Mouse (Mus musculus) neural tube, embryonic 13.5 days (tissue): Measurements from ENCODE around the gene Kdm1b. TPM values are rescaled to one million over a fixed set of nuclear protein-coding genes. Genes with fewer than 3 reads are reported as not detected.

Experiments
- ATAC-seq: fragments of 200-750 bp; cut with Nextera tagmentation; 2 replicates; pipeline ENCODE4 v1.8.0; 2017; ENCODE audit warnings: low read depth, mild to moderate bottlenecking, moderate TSS enrichment, moderate library complexity
- H3K27ac ChIP-seq: fragments of 300-500 bp; sonication (generic); replicated peaks from 2 replicates; pipeline ENCODE4 v1.5.1; 2015; ENCODE audit warnings: moderate library complexity, mild to moderate bottlenecking, inconsistent platforms
- H3K27me3 ChIP-seq: fragments of 300-500 bp; sonication (generic); 2 replicates; pipeline ENCODE4 v1.6.1; 2015; ENCODE audit warnings: mild to moderate bottlenecking, inconsistent platforms
- H3K36me3 ChIP-seq: fragments of 300-500 bp; sonication (generic); 2 replicates; pipeline ENCODE4 v1.6.1; 2015; ENCODE audit warnings: mild to moderate bottlenecking, inconsistent platforms
- H3K4me1 ChIP-seq: fragments of 300-500 bp; sonication (generic); replicated peaks from 2 replicates; pipeline ENCODE4 v1.6.1; 2015; ENCODE audit warnings: inconsistent platforms
- H3K4me2 ChIP-seq: fragments of 300-500 bp; sonication (generic); 2 replicates; pipeline ENCODE4 v1.6.1; 2015; ENCODE audit warnings: inconsistent platforms, mild to moderate bottlenecking, moderate library complexity
- H3K4me3 ChIP-seq: fragments of 300-500 bp; sonication (generic); 2 replicates; pipeline ENCODE4 v1.5.1; 2015; ENCODE audit warnings: mild to moderate bottlenecking, inconsistent platforms
- H3K9ac ChIP-seq: fragments of 300-500 bp; sonication (generic); 2 replicates; pipeline ENCODE4 v1.6.1; 2015; ENCODE audit warnings: moderate library complexity, mild to moderate bottlenecking, inconsistent platforms
- H3K9me3 ChIP-seq: fragments of 300-500 bp; sonication (generic); 2 replicates; pipeline ENCODE4 v1.6.1; 2016; ENCODE audit warnings: inconsistent platforms
- WGBS: fragments of 180-500 bp; shearing (Covaris S2); methylation state at CpG from one replicate; pipeline ENCODE4 v1.1.7; 2015; 5-methylcytosine and 5-hydroxymethylcytosine counted together
- polyA plus RNA-seq: library from polyadenylated mRNA; unstranded; fragments of >200 nt; fragmentation: Nextera tagmentation; extraction: Ambion mirVana; gene quantifications from 2 replicates; pipeline ENCODE4 v1.2.1, GENCODE M21; 2015

Gene Kdm1b
- polyA plus RNA-seq, 1 experiment from 2014 or later = 15.3 TPM

DNA sequence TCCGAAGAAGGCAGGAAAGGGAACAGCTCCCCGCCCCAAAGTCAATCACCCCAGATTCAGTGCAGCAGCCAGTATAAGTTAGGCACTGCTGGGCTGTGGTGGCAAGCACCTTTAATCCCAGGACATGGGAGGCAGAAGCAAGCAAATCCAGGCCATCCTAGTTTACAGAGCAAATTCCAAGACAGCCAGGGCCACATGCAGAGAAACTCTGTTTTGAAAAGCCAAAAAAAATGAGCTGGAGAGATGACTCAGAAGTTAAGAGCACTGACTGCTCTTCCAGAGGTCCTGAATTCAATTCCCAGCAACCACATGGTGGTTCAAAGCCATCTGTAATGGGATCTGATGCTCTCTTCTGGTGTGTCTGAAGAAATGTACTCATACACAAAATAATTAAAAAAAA, 50.5 kb downstream of the Kdm1b start:
- Histone ChIP-seq H3K9ac (no peak overlapping the region), H3K27me3 (no peaks in the 10 kb centered on the region), H3K27ac (no peak overlapping the region), H3K9me3 (no peaks in the 10 kb centered on the region), H3K4me2 (no peak overlapping the region), H3K36me3 (peaks cover 59% of the 10 kb centered on the region), H3K4me3 (no peak overlapping the region), H3K4me1 (no peaks in the 10 kb centered on the region)
- WGBS = 90% methylated on average over 2 of the region's 2 CpGs
- ATAC-seq = no peak

DNA sequence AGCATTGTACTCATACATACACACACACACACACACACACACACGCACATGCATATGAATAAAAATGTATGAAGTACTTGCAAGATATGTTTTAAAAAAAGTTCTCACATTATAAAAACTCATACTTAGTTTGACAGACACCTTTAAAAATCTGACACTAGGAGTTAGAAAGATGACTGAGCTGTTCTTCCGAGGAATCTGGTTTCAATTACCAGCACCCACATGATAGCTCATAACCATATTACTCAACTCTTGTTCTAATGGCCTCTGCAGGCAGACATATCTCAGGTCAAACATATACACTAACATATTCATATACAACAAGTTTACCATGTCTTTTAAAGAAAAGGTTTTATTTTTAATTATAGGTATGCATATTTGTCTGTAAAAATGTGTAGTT, 53.3 kb downstream of the Kdm1b start:
- Histone ChIP-seq H3K4me2 (no peak overlapping the region), H3K27me3 (no peaks in the 10 kb centered on the region), H3K4me1 (no peaks in the 10 kb centered on the region), H3K4me3 (no peak overlapping the region), H3K9me3 (no peaks in the 10 kb centered on the region), H3K36me3 (peaks cover 66% of the 10 kb centered on the region), H3K27ac (no peak overlapping the region), H3K9ac (no peak overlapping the region)
- ATAC-seq = no peak
- WGBS = 83% methylated on average over 2 of the region's 2 CpGs

DNA sequence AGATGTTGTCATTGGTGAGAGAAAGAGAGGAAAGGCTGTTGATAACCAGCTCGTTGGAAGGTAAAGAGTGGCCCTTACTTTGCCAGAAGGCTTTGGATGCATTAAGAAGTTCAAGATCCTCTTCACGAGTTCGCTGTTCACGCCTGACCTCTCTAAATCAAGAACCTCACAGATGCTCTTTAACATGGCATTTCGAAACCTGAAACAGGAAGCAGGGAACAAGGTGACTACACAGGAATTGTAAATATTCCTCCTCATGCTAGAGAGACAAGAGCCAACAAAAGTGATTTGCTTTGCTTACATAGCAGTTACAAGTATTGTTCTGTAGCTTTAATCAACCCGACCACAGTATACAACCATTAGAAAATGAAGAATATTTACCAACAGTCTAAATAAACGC, 56.0 kb downstream of the Kdm1b start:
- WGBS = 81% methylated on average over 7 of the region's 7 CpGs
- Histone ChIP-seq H3K4me2 (no peak overlapping the region), H3K27me3 (no peaks in the 10 kb centered on the region)

DNA sequence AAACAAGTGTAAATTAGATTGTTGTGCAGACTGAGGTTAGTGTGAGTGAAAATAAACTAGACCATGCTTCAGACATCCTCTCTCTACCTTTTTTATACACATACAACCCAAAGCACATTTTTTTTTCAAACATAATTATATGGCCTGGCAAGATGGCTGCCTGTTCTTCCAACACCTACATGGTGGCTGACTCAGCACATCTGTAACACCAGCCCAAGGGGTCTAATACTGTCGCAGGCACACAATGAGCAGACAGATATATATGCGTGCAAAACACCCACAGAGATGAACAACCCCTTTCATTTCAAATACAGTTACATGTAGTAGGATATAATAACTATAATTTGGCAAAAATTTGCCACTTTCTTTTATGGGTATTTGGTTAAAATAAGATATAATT, 57.3 kb downstream of the Kdm1b start:
- peaks cover 23% of the 10 kb centered on the region for H3K4me1 ChIP-seq
- H3K4me2 ChIP-seq = no peak overlapping the region
- H3K36me3 ChIP-seq = peaks cover 43% of the 10 kb centered on the region
- H3K27me3 ChIP-seq = no peaks in the 10 kb centered on the region
- WGBS = 87% methylated on average over 2 of the region's 2 CpGs
- H3K9me3 ChIP-seq = no peaks in the 10 kb centered on the region
- H3K4me3 ChIP-seq = no peak overlapping the region
- no peak overlapping the region for H3K27ac ChIP-seq
- no peak for ATAC-seq
- no peak overlapping the region for H3K9ac ChIP-seq

More for the DNA sequence above, 56.0 kb downstream of the Kdm1b start:
- H3K27ac ChIP-seq = no peak overlapping the region
- H3K4me1 ChIP-seq = peaks cover 15% of the 10 kb centered on the region
- H3K4me3 ChIP-seq = no peak overlapping the region
- no peaks in the 10 kb centered on the region for H3K9me3 ChIP-seq
- no peak for ATAC-seq
- peaks cover 55% of the 10 kb centered on the region for H3K36me3 ChIP-seq
- H3K9ac ChIP-seq = no peak overlapping the region

DNA sequence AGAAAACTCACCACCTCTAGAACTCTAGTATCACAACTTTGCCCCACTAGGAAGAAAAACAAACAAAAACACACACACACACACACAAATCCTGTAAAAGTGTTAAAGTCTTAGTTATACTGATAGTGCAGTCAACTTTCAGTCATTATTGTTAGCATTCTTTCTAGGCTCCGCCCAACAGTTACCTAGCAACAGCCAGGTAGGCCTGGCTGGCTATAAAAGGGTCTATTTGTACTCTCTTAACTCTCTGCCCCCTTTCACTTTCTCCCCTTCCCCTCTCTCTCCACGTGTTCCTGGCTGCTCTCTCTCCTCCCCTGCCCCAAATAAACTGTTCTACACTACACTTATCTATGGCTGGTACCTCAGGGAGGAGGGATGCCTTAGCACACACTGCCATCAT, 60.8 kb downstream of the Kdm1b start:
- H3K4me3 ChIP-seq = peak overlapping the region; percentile 67
- H3K27me3 ChIP-seq = no peaks in the 10 kb centered on the region
- H3K9me3 ChIP-seq = no peaks in the 10 kb centered on the region
- WGBS = 13% methylated on average over 2 of the region's 2 CpGs
- peak overlapping the region; percentile 52 for H3K9ac ChIP-seq
- peak overlapping the region; percentile 83 for H3K4me2 ChIP-seq
- no peak for ATAC-seq
- H3K36me3 ChIP-seq = peaks cover 18% of the 10 kb centered on the region
- H3K27ac ChIP-seq = no peak overlapping the region
- peaks cover 31% of the 10 kb centered on the region for H3K4me1 ChIP-seq

DNA sequence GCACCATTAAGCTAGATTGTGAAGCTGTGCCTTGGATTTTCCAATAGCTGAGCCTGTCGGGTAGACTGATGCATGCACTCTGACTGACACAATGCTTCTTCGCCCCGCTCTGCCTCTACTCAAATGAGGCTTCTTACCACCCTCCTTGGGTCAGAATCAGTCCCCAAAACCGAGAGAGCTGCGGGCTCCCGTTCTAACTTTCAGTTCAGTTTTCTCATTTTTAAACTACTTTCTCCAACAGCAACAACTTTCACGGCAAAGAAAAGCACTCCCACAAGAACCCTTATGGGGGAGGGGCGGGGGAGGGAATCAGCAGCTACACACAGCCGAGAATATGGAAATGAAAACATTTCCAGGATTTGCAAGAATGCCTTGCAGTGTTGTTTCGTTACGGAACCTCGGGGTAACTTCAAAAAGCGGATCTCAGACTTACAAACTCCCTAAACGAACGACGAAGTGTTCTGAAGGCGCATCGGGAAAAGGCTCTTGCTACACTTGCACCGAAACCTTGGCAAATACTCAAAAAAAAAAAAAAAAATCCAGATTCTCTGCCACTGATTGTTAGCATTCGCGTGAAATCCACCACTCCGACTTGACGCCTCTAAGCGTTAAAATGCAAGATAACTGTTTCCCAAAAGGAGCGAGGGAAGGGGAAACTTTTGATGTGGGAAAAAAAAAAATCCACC, 61.7 kb downstream of the Kdm1b start:
- no peak for ATAC-seq
- H3K27ac ChIP-seq = peak overlapping the region; percentile 99
- WGBS = under 1% methylated on average over 25 of the region's 25 CpGs

DNA sequence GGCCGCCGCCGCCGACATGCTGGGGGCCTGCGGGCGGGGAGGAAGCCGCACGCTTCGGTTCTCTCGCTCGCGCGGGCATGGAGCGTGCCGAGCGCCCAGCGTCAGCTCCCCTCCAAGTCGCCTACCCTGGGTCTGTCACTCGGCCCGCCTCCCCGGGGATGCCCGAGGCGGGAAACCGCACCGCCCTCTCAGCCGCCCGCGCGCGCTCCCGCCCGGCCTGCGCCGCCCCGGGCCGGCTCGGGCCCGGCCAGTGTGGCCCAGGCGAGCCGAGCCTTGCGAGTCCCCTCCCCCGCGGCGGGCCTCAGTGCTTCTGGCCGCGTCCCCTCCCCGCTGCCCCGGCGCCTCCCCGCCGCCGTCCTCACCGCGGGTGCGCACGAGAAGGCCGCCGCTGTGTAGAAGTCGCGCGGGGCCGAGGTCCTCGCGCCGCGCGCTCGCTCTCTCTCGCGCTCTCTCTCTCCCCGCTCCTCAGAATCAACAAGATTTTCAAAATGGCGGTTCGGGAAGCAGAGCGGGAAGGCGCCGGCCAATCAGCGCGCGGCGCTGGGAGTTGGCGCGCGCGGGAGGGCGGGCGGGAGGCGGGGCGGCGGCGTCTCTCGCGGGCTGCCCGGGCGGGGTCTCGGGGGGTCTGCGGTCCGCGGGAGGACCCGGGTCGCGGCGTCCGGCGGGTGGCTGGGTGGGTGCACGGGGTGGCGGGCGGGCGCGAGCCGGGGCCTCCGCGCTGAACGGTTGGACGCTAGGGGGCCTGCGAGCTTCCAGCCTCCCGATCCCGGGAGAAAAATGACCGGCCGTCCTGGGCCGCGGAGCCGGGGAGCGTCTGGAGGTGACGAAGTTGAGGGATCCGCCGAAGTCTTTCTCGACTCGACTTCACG, 62.6 kb downstream of the Kdm1b start, which contains the start of gene Dek:
Gene Dek, minus strand, starts transcription at position 491 of the 869 bp plus-strand sequence.
- Histone ChIP-seq H3K36me3 (peaks cover 6% of the 10 kb centered on the region), H3K4me2 (peak within 1 kb of the TSS; percentile 83), H3K27me3 (no peaks in the 10 kb centered on the region), H3K4me3 (peak within 1 kb of the TSS; percentile 67), H3K27ac (peak within 1 kb of the TSS; percentile 99), H3K4me1 (peaks cover 31% of the 10 kb centered on the region), H3K9ac (peak within 1 kb of the TSS; percentile 93), H3K9me3 (no peaks in the 10 kb centered on the region)
- peak; percentile 95 for ATAC-seq
- WGBS = under 1% methylated on average over 109 of the region's 129 CpGs

More for the DNA sequence above, 61.7 kb downstream of the Kdm1b start:
- peak overlapping the region; percentile 83 for H3K4me2 ChIP-seq
- H3K4me1 ChIP-seq = peaks cover 31% of the 10 kb centered on the region
- no peaks in the 10 kb centered on the region for H3K27me3 ChIP-seq
- peak overlapping the region; percentile 93 for H3K9ac ChIP-seq
- no peaks in the 10 kb centered on the region for H3K9me3 ChIP-seq
- H3K36me3 ChIP-seq = peaks cover 13% of the 10 kb centered on the region
- H3K4me3 ChIP-seq = peak overlapping the region; percentile 67

DNA sequence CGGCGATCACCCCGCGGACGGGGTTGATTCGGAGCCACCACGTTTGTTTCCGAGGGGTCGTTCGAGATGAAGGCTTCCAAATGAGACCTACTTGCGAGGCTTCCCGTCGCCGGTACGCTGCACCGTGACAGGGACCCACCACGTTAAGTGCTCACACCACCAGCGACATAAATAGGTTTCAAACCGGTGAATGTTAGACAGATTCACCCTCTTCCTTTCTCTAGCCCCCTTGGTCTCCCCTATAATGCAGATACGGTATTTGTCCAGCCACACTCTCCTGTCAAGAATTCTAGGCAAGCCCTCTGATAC, 63.2 kb downstream of the Kdm1b start:
- 0% methylated on average over 20 of the region's 20 CpGs for WGBS
- H3K4me1 ChIP-seq = peaks cover 31% of the 10 kb centered on the region
- 0 out of 2 replicates have a peak, but pooled peaks cover 2% of the 10 kb centered on the region for H3K36me3 ChIP-seq
- H3K4me3 ChIP-seq = peak overlapping the region; percentile 67
- no peaks in the 10 kb centered on the region for H3K9me3 ChIP-seq
- ATAC-seq = peak; percentile 18
- peak overlapping the region; percentile 83 for H3K4me2 ChIP-seq
- H3K9ac ChIP-seq = peak overlapping the region; percentile 93
- H3K27me3 ChIP-seq = no peaks in the 10 kb centered on the region
- peak overlapping the region; percentile 99 for H3K27ac ChIP-seq

DNA sequence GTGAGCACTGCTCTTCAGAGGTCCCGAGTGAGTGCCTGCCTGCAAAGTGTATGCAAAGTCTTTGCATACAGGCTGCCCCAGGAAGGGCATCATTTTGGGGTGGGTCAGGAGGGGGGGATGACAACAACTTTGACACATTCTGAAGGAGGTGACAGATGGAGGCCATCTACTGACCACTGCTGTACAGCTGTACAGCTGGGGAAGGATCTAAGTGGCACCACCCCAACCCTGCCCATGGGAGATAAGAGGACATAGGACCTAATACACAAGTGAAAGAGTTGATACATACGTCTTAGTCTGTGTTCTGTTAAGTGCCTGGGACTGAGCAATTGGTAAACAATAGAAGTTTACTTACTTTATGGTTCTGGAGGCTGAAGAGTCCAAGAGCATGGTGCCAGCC, 65.9 kb downstream of the Kdm1b start:
- H3K4me1 ChIP-seq = peaks cover 17% of the 10 kb centered on the region
- H3K4me3 ChIP-seq = no peak overlapping the region
- H3K27ac ChIP-seq = no peak overlapping the region
- 75% methylated on average over 2 of the region's 2 CpGs for WGBS
- H3K9ac ChIP-seq = no peak overlapping the region
- no peaks in the 10 kb centered on the region for H3K27me3 ChIP-seq
- H3K9me3 ChIP-seq = no peaks in the 10 kb centered on the region
- no peak overlapping the region for H3K4me2 ChIP-seq
- no peaks in the 10 kb centered on the region for H3K36me3 ChIP-seq
- no peak for ATAC-seq

DNA sequence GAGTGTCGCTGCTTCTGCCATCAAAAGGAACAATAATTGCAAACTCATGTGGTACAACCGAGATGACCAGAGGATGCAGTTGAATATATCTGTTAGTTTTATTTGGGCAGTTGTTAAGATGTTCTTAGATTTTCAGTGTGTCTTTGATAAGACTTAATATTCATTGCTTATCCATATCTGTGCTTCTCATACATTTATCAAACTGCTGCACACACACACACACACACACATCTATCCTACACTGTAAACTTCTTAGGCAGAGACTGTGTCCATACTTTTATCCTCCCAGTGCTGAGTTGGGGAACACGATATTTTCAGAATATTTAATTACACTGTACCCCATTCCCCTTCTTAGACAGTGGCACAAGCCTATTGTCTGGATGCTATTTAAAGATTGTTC, 67.9 kb downstream of the Kdm1b start:
- H3K36me3 ChIP-seq = no peaks in the 10 kb centered on the region
- H3K4me2 ChIP-seq = no peak overlapping the region
- H3K9ac ChIP-seq = no peak overlapping the region
- no peaks in the 10 kb centered on the region for H3K27me3 ChIP-seq
- WGBS = 82% methylated on average over 3 of the region's 3 CpGs
- peaks cover 8% of the 10 kb centered on the region for H3K4me1 ChIP-seq
- no peaks in the 10 kb centered on the region for H3K9me3 ChIP-seq
- H3K27ac ChIP-seq = no peak overlapping the region
- H3K4me3 ChIP-seq = no peak overlapping the region
- ATAC-seq = no peak

DNA sequence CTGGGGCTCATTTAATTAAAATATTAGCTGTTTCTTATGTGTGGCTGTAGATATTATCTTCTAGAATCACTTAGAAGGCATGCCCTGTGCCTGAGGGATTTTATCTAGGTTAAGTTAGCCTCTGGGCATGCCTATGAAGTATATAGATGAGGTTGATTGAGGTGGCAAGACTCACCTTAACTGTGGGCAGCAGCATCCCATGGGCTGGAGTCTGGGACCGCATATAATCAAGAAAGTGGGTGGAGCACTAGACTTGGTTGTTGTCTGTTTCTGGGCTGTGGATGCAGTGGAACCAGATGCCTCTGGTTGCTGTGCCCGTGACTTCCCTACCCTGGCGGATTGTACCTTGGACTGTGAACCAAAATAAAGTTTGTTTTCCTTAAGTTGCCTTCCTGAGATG, 68.8 kb downstream of the Kdm1b start:
- H3K27ac ChIP-seq = no peak overlapping the region
- no peaks in the 10 kb centered on the region for H3K36me3 ChIP-seq
- H3K4me2 ChIP-seq = no peak overlapping the region
- no peak overlapping the region for H3K4me3 ChIP-seq
- H3K4me1 ChIP-seq = peaks cover 3% of the 10 kb centered on the region
- H3K9me3 ChIP-seq = no peaks in the 10 kb centered on the region
- ATAC-seq = no peak
- no peak overlapping the region for H3K9ac ChIP-seq
- no peaks in the 10 kb centered on the region for H3K27me3 ChIP-seq
- 87% methylated on average over 3 of the region's 3 CpGs for WGBS

DNA sequence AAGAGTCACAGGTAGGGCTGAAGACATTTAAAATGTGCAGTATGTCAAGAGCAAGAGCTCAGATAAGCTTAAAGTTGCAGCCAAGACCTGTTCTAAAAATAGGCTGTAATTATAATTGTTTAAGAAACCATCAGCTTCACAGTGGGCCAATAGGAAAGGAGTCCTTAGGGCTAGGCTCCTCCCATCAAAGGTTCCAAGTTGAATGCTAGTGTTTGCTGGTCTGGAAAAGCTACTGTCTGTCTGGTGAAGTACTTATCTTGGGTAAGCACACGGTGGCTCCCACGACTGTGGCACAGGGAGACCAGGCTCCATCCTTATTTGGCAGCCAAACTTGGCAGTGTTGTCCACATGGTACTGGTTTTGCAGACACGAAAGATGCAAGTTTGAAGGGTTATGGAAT, 69.6 kb downstream of the Kdm1b start:
- no peak overlapping the region for H3K27ac ChIP-seq
- no peaks in the 10 kb centered on the region for H3K4me1 ChIP-seq
- no peaks in the 10 kb centered on the region for H3K27me3 ChIP-seq
- no peak overlapping the region for H3K4me3 ChIP-seq
- H3K36me3 ChIP-seq = no peaks in the 10 kb centered on the region
- no peak overlapping the region for H3K4me2 ChIP-seq
- ATAC-seq = no peak
- H3K9me3 ChIP-seq = no peaks in the 10 kb centered on the region
- no peak overlapping the region for H3K9ac ChIP-seq
- WGBS = 72% methylated on average over 3 of the region's 3 CpGs
